Mouse (Mus musculus): ENCODE results near the gene Igsf3. TPM values are rescaled to one million over a fixed set of nuclear protein-coding genes. Genes with fewer than 3 reads are reported as not detected.
"Not testable (repeated sequence)": the region's sequence is repeated elsewhere in the genome, so short reads cannot be mapped to it uniquely, and the experiment has no call there.

Gene Igsf3
- polyA plus RNA-seq, 1 experiment from 2014 or later, result 24.8 TPM

DNA sequence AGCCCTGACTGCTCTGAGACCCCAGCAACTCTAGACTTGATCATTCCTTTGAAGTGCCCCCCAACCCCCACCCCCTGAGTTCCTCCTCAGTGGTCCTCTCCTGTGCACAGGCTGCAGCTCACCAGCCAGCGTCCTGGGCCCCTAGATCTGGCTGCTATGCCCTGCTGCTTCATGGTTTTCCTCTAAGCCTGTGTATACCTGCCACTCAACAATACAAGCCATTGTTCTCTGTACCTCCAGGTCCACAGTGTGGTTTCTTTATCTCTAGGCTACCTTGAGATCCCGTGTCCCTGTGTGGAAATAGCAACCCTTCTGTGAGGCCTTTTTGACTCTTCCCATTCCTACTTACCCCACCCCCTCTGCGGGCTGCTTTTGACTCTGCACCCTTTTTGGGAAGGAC is 33.9 kb downstream of the Igsf3 start:
- H3K27ac ChIP-seq (ENCODE audit: low read length), result no peak overlapping the region
- H3K4me1 ChIP-seq (ENCODE audit: insufficient read depth, low read length), result peaks cover 25% of the 10 kb centered on the region
- no peak overlapping the region for H3K9ac ChIP-seq (replicated peaks; ENCODE audit: low read length)
- no peaks in the 10 kb centered on the region for H3K27me3 ChIP-seq (ENCODE audit: insufficient read depth, low read length)
- no peaks in the 10 kb centered on the region for H3K9me3 ChIP-seq (ENCODE audit: low read length)
- H3K4me2 ChIP-seq (replicated peaks; ENCODE audit: low read depth, low read length), result no peak overlapping the region
- no peak; the same call in 1 of the 2 replicates for ATAC-seq (ENCODE audit: low FRiP score, low TSS enrichment)
- no peaks in the 10 kb centered on the region for H3K36me3 ChIP-seq (ENCODE audit: insufficient read depth, low read length)
- 41% methylated on average over 3 of the region's 3 CpGs for WGBS
- no peak overlapping the region for H3K4me3 ChIP-seq (ENCODE audit: low read length)

GRCm38 (mm10) chr3:101411626-101412025 is 34.7 kb downstream of the Igsf3 start:
- Histone ChIP-seq H3K27me3 (ENCODE audit: insufficient read depth, low read length) (no peaks in the 10 kb centered on the region), H3K4me2 (replicated peaks; ENCODE audit: low read depth, low read length) (no peak overlapping the region), H3K27ac (ENCODE audit: low read length) (no peak overlapping the region), H3K4me3 (ENCODE audit: low read length) (no peak overlapping the region), H3K9me3 (ENCODE audit: low read length) (no peaks in the 10 kb centered on the region), H3K9ac (replicated peaks; ENCODE audit: low read length) (no peak overlapping the region), H3K36me3 (ENCODE audit: insufficient read depth, low read length) (no peaks in the 10 kb centered on the region), H3K4me1 (ENCODE audit: insufficient read depth, low read length) (peaks cover 20% of the 10 kb centered on the region)
- ATAC-seq (ENCODE audit: low FRiP score, low TSS enrichment), result no peak
- 94% methylated on average over 3 of the region's 3 CpGs for WGBS

DNA sequence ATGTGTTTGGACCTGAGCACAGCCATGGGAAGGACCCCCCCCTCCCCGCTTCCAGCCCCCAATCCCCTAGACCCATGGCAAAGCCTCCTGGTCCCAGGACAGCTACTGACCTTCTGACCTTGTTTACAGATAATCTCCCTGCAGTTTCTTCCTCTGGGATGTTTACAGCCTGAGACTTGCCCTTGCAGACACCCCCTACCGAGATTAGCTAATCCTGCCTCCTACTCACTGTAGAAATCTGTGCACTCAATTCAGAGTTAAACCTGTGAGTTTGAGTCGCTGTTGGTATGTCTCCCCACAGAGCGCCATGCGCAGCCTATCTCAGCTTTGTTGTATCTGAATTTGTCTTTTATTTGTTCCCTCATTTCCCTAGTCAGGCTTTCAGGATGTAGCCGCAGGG is 35.2 kb downstream of the Igsf3 start:
- WGBS, result 83% methylated on average over 6 of the region's 6 CpGs
- no peak for ATAC-seq (ENCODE audit: low FRiP score, low TSS enrichment)
- peaks cover 20% of the 10 kb centered on the region for H3K4me1 ChIP-seq (ENCODE audit: insufficient read depth, low read length)
- H3K4me2 ChIP-seq (replicated peaks; ENCODE audit: low read depth, low read length), result no peak overlapping the region
- H3K9me3 ChIP-seq (ENCODE audit: low read length), result no peaks in the 10 kb centered on the region
- no peaks in the 10 kb centered on the region for H3K27me3 ChIP-seq (ENCODE audit: insufficient read depth, low read length)
- no peak overlapping the region for H3K4me3 ChIP-seq (ENCODE audit: low read length)
- no peak overlapping the region for H3K9ac ChIP-seq (replicated peaks; ENCODE audit: low read length)
- H3K27ac ChIP-seq (ENCODE audit: low read length), result no peak overlapping the region
- no peaks in the 10 kb centered on the region for H3K36me3 ChIP-seq (ENCODE audit: insufficient read depth, low read length)

DNA sequence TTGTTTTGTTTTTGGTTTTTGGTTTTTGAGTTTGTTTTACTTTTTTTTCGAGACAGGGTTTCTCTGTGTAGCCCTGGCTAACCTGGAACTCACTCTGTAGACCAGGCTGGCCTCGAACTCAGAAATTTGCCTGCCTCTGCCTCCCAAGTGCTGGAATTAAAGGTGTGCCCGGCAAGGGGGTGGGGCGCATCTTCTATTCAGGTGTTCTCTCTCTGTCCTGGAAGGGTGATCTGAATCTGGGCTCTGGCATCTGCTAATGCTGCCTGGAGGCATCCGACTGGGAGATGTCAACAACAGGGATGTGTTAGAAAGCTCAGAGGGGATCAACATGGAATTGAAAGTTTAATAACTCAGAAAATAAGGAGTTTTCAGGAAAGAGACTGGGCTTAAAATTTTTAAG is 36.1 kb downstream of the Igsf3 start:
- H3K4me1 ChIP-seq (ENCODE audit: insufficient read depth, low read length), result peaks cover 20% of the 10 kb centered on the region
- not testable (repeated sequence) for H3K27ac ChIP-seq (ENCODE audit: low read length); H3K4me3 ChIP-seq (ENCODE audit: low read length); H3K27me3 ChIP-seq (ENCODE audit: insufficient read depth, low read length); H3K9me3 ChIP-seq (ENCODE audit: low read length); H3K4me2 ChIP-seq (replicated peaks; ENCODE audit: low read depth, low read length); H3K36me3 ChIP-seq (ENCODE audit: insufficient read depth, low read length); ATAC-seq (ENCODE audit: low FRiP score, low TSS enrichment); H3K9ac ChIP-seq (replicated peaks; ENCODE audit: low read length)
- WGBS, result 92% methylated on average over 5 of the region's 5 CpGs

DNA sequence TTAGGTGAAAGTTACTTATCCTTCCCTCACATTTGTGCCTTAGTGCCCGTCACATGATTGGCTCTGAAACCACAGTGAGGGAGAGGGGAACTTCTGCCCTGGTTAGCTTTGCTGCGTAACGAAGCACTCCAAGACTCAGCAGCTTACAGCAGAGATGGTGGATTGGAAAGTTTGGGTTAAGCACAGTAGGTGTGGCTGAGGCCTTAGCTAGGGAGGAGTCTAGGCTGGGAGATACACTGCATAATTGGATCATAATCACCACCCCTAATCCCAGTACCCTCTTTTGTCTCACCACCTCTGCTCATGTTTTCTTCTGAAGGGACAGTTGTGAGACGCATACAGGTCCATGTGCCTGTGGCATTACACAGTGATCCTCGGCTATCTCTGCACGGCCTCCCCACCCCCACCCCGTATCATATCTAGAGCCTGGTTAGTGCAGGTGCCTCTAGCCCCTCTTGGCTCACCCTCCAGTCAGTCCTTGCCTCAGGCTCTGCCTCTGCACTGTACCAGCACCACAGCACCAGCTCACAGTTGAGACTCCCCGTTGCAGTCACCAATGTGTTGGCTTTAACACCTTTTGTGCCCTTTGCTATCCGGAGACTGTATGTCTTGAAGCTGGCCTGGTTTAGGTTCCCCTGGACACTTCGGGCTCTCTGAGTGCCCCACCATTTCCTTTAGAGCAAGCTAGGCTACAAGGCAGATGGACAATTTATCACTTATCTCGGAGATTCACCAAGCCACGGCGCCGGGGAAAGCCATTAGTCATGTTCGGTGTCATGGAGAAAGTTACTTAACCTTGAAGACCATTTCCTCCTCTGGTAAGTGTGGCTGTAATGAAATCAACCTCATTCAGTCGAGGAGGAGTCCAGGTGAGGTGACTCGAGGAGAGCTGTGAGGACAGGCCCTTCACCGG is 42.1 kb downstream of the Igsf3 start:
- no peak overlapping the region for H3K9ac ChIP-seq (replicated peaks; ENCODE audit: low read length)
- H3K4me1 ChIP-seq (ENCODE audit: insufficient read depth, low read length), result peaks cover 14% of the 10 kb centered on the region
- WGBS, result 39% methylated on average over 18 of the region's 18 CpGs
- H3K4me3 ChIP-seq (ENCODE audit: low read length), result no peak overlapping the region
- H3K36me3 ChIP-seq (ENCODE audit: insufficient read depth, low read length), result no peaks in the 10 kb centered on the region
- ATAC-seq (ENCODE audit: low FRiP score, low TSS enrichment), result no peak
- H3K9me3 ChIP-seq (ENCODE audit: low read length), result no peaks in the 10 kb centered on the region
- H3K27ac ChIP-seq (ENCODE audit: low read length), result no peak overlapping the region
- peak overlapping the region; percentile 10; the same call in 1 of the 2 replicates for H3K4me2 ChIP-seq (replicated peaks; ENCODE audit: low read depth, low read length)
- no peaks in the 10 kb centered on the region for H3K27me3 ChIP-seq (ENCODE audit: insufficient read depth, low read length)

DNA sequence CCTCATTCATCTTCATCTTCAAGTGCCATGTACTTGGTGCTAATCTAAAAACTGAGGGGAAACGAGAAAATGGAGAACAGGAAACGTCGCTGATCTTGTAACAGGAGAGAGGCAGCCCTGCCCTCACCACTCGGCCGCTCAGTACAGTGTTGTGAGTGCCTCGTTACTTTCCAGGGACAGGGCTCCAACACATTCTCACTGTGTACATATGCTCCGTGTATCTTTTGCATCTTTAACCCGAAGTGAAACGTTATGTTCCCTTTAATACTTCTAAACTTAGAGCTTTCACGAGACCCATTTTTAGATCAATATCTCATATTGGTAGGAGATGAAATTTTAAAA is 42.7 kb downstream of the Igsf3 start:
- whole genome bisulfite sequencing, result 42% methylated on average over 10 of the region's 10 CpGs
- Histone ChIP-seq H3K36me3 (ENCODE audit: insufficient read depth, low read length) (no peaks in the 10 kb centered on the region), H3K9me3 (ENCODE audit: low read length) (no peaks in the 10 kb centered on the region), H3K4me3 (ENCODE audit: low read length) (no peak overlapping the region), H3K27me3 (ENCODE audit: insufficient read depth, low read length) (no peaks in the 10 kb centered on the region), H3K9ac (replicated peaks; ENCODE audit: low read length) (no peak overlapping the region), H3K4me1 (ENCODE audit: insufficient read depth, low read length) (peaks cover 14% of the 10 kb centered on the region), H3K4me2 (replicated peaks; ENCODE audit: low read depth, low read length) (peak overlapping the region; percentile 10; the same call in 1 of the 2 replicates), H3K27ac (ENCODE audit: low read length) (no peak overlapping the region)
- no peak for ATAC-seq (ENCODE audit: low FRiP score, low TSS enrichment)

DNA sequence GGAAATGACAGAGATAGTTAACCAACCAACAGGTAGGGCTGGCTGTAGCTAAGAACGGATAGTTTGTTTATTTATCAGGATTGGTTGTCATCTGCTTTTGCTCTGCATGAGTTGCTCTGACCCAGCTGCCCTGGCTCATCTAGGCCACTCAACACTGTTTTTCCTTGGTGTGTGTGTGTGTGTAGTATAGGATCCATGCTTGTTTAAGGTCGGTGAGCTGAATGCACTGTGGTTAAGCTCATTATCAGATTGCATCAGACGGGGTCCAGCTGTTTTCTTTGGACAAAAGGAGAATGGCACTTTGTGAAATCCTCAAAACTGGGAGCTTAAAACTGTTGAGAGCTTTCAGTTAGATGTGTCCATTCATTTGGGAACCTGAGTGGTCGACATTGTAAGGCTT is 46.3 kb downstream of the Igsf3 start:
- peaks cover 17% of the 10 kb centered on the region for H3K4me1 ChIP-seq (ENCODE audit: insufficient read depth, low read length)
- ATAC-seq (ENCODE audit: low FRiP score, low TSS enrichment), result no peak
- H3K27ac ChIP-seq (ENCODE audit: low read length), result no peak overlapping the region
- no peak overlapping the region for H3K9ac ChIP-seq (replicated peaks; ENCODE audit: low read length)
- no peak overlapping the region for H3K4me3 ChIP-seq (ENCODE audit: low read length)
- peaks cover 7% of the 10 kb centered on the region for H3K36me3 ChIP-seq (ENCODE audit: insufficient read depth, low read length)
- H3K27me3 ChIP-seq (ENCODE audit: insufficient read depth, low read length), result no peaks in the 10 kb centered on the region
- H3K9me3 ChIP-seq (ENCODE audit: low read length), result no peaks in the 10 kb centered on the region
- WGBS, result 35% methylated on average over 4 of the region's 4 CpGs
- H3K4me2 ChIP-seq (replicated peaks; ENCODE audit: low read depth, low read length), result no peak overlapping the region

DNA sequence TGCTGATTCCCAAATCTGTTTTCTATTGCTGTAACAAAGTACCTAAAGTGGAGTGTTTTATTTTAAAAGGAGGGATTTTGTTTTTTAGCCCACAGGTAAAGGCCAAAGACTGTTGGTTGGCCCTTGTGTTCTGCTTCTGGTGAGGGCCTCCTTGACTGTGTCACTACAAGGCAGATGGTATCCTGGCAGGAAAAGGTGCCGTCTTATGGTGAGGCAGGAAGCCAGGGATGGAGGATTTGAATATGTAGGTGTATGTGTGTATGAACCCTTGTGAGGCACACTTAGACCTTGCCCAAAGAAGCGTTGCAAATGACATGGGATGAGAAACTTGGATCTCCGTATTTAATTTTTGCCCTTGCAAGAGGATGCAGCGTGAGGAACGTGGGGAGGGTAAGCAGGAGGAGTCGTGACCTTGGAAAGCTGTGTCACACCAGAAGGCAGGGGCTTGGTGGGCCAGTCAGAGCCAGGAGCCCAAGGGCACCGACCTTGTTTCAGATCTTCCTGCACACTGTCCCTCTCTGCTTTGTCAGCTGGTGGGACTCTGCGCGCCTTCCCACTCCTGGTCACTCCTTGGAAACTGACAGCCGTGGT is 47.5 kb downstream of the Igsf3 start:
- no peak overlapping the region for H3K9ac ChIP-seq (replicated peaks; ENCODE audit: low read length)
- WGBS, result 59% methylated on average over 10 of the region's 10 CpGs
- H3K4me3 ChIP-seq (ENCODE audit: low read length), result no peak overlapping the region
- no peak overlapping the region for H3K27ac ChIP-seq (ENCODE audit: low read length)
- peaks cover 7% of the 10 kb centered on the region for H3K36me3 ChIP-seq (ENCODE audit: insufficient read depth, low read length)
- H3K4me2 ChIP-seq (replicated peaks; ENCODE audit: low read depth, low read length), result no peak overlapping the region
- H3K27me3 ChIP-seq (ENCODE audit: insufficient read depth, low read length), result no peaks in the 10 kb centered on the region
- H3K4me1 ChIP-seq (ENCODE audit: insufficient read depth, low read length), result peaks cover 11% of the 10 kb centered on the region
- no peak for ATAC-seq (ENCODE audit: low FRiP score, low TSS enrichment)
- no peaks in the 10 kb centered on the region for H3K9me3 ChIP-seq (ENCODE audit: low read length)

GRCm38 (mm10) chr3:101429982-101430754 is 53.3 kb downstream of the Igsf3 start:
- no peak for ATAC-seq (ENCODE audit: low FRiP score, low TSS enrichment)
- no peak overlapping the region for H3K4me3 ChIP-seq (ENCODE audit: low read length)
- 56% methylated on average over 8 of the region's 8 CpGs for WGBS
- H3K9me3 ChIP-seq (ENCODE audit: low read length), result no peaks in the 10 kb centered on the region
- H3K4me2 ChIP-seq (replicated peaks; ENCODE audit: low read depth, low read length), result no peak overlapping the region
- H3K9ac ChIP-seq (replicated peaks; ENCODE audit: low read length), result no peak overlapping the region
- no peaks in the 10 kb centered on the region for H3K27me3 ChIP-seq (ENCODE audit: insufficient read depth, low read length)
- H3K4me1 ChIP-seq (ENCODE audit: insufficient read depth, low read length), result peaks cover 4% of the 10 kb centered on the region; the same call in 1 of the 2 replicates
- no peak overlapping the region for H3K27ac ChIP-seq (ENCODE audit: low read length)
- H3K36me3 ChIP-seq (ENCODE audit: insufficient read depth, low read length), result peaks cover 10% of the 10 kb centered on the region

All from kidney, embryonic 16.5 days (tissue).